Mouse (Mus musculus) naive thymus-derived CD4-positive, alpha-beta T cell, adult 2 months (primary cell): ENCODE measurements around the gene Tex52.
"Not testable (repeated sequence)": the region's sequence is repeated elsewhere in the genome, so short reads cannot be mapped to it uniquely, and the experiment has no call there.

Experiments
- DNase-seq: peaks from one replicate; pipeline ENCODE4 v3.0.0-alpha.2; 2011; ENCODE audit warnings: low read depth

The Tex52 gene

DNA sequence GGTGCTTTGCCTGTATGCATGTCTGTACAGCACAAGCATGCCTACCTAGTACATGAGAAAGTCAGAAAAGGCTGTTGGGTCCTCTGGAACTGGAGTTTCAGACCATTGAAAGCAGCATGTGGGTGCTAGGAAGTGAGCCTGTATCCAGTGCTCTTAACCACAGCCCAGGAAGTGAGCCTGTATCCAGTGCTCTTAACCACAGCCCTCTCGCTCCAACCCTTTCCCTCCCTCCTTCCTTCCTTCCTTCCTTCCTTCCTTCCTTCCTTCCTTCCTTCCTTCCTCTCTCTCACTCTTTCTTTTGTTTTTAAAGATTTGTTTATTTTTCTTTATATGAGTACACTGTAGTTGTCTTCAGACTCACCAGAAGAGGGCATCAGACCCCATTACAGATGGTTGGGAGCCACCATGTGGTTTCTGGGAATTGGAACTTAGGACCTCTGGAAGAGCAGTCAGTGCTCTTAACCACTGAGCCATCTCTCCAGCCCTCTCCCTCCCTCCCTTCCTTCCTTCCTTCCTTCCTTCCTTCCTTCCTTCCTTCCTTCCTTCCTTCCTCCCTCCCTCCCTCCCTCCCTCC, 5.4 kb downstream of the Tex52 start:
- DNase-seq: not testable (repeated sequence)

GRCm38 (mm10) chr6:128381254-128381653, 6.0 kb downstream of the Tex52 start:
- DNase-seq: no peak

DNA sequence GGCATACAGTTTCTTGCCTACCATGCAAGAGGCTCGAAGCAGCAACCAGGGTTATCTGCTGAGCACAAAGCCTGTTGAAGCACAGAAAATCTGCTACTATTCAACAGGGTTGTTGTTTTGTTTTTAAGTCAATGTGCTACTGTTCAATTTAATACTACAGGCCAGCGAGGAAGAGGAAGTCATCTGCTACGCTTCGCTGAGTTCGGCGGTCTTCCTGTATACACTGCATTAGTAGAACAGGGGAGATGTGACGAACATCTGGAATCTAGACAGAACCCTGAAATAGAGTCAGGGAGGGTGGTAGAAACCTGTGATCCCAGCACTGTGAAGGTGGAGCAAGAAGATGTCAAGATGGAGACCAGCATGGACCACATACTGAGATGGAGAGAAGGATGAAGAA, 8.5 kb downstream of the Tex52 start:
- no peak for DNase-seq

DNA sequence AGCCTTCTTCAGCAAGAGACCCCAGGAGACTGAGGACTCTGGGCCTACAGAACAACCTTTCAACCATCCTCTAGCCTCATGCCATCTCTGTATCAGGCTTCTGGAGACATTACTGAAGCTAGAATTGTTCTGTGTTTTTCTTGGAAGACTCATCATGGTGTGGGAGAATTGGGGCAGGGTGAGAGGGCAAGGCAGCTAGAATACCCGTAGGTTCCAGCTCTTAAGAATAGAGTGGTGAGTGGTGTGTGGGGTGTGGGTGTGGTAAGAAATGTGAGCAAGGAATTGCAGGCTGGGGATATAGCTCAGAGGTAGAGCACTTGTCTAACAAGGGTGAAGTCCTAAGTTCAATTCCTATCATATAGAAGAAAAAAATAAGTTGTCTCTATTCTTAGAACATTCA, 9.8 kb downstream of the Tex52 start:
- no peak for DNase-seq

DNA sequence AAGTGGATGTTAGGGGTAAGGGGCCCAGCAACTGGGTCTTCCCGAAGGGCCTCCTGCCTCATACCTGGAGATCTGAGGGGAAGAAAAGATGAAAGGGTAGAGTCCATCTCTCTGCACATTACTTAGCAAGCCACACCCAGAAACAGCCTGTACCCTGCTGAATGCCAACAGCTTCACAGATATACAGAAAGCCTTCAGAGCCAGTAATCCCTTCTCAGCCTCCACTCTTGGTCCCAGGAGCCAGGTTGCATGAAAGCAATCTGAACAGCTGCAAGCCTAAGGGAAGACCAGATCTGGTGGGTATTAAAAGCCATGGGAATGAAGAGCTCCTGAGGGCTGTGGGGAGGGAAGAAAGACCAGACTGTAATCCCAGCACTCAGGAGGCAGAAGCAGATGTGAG, 13.9 kb downstream of the Tex52 start:
- DNase-seq: no peak

DNA sequence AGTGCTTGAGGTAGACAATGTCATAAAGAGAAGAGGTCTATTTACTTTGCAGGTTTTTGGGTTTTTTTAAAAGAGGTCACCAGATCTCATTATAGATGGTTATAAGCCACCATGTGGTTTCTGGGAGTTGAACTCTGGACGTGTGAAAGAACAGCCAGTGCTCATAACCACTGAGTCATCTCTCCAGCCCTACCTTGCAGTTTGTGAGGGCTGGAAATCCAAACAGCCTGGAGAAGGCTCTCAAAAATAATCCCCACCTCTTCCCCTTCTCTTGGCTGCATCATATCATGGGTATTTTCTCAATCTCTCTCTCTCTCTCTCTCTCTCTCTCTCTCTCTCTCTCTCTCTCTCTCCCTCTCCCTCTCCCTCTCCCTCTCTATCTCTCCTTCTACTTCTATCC, 15.4 kb downstream of the Tex52 start:
- no peak for DNase-seq

- no peak for DNase-seq
Measured at GRCm38 (mm10) chr6:128397574-128398261, 22.5 kb downstream of the Tex52 start.

DNA sequence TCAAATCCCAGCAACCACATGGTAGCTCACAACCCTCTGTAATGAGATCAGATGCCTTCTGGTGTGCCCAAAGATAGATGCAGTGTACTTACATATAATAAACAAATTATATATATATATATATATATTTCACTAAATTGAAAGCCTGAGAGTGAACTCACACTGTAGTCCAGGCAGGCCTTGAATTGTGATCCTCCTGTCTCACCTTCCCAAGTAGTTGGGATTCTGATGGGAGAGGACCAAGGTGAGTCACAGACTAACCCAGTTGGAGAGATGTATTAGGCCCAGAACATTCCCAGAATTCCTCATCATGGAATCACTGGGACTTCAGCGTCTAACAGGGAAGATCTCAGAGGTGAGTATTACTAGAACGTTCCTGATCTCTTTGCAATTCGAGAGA, 23.7 kb downstream of the Tex52 start, which contains the start of gene Nrip2:
Gene Nrip2, plus strand, starts transcription at position 301 of the 400 bp plus-strand sequence.
- DNase-seq: no peak

DNA sequence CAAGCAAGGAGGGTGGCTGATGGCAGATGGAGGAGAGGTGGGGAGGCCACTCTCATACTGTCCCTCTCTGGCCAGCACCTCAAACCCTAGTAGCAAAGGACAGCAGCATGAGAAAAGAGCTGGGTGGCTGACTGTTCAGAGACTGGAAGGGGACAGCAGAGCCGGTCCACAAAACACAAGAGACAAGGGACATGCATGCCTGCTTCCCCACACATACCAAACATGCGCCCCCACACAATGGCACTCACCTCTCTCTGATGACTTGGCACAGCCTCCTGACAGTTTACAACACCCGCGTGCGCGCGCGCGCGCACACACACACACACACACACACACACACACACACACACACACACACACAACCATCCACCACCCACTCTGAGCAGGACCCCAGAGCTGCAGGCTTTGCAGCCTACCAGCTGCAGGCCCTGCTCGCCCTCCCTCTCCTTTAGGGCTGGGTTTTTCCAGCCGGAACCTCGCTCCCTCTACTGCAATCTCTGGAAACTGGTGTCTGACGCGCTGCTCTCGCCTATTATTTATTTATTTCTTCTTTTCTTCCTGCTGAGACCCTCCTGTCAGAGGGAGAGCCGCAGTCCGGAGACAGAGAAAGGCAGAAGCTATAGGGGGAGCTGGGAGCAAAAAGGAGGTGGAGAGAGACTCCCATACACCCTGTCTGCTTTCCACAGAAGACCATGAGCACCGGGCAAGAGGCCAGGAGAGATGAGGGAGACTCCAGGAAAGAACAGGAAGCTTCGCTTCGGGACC, 24.3 kb downstream of the Tex52 start:
- DNase-seq: no peak

- no peak for DNase-seq
Measured at GRCm38 (mm10) chr6:128404708-128405107, 29.5 kb downstream of the Tex52 start.

- no peak for DNase-seq
Measured at GRCm38 (mm10) chr6:128408544-128409125, 33.4 kb downstream of the Tex52 start.

- no peak for DNase-seq
Measured at GRCm38 (mm10) chr6:128410305-128410704, 35.0 kb downstream of the Tex52 start.

- DNase-seq: peak; percentile 83
Measured at GRCm38 (mm10) chr6:128411115-128411514, 35.9 kb downstream of the Tex52 start.

- DNase-seq: no peak
Measured at GRCm38 (mm10) chr6:128416169-128416568, 40.9 kb downstream of the Tex52 start.

GRCm38 (mm10) chr6:128418076-128418475, 42.8 kb downstream of the Tex52 start:
- no peak for DNase-seq

DNA sequence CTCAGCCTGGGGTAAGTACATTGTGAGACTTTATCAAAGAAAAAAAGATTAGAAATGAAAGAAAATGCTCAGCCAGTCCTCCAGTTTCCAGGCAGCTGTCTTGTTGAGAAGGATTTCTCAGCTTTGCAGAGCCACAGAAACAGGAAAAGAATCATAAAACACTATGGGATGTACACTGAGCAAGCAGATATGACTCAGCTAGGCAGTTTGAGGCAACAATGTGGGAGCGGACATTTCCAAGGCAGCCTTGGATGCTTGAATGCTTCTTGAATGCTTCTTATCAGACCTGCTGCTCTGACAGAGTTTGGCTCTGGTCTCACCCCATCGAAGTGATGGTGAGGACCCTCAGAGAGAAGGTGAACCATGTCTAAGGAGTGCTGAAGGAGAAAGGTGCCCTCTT, 45.8 kb downstream of the Tex52 start:
- DNase-seq: no peak

DNA sequence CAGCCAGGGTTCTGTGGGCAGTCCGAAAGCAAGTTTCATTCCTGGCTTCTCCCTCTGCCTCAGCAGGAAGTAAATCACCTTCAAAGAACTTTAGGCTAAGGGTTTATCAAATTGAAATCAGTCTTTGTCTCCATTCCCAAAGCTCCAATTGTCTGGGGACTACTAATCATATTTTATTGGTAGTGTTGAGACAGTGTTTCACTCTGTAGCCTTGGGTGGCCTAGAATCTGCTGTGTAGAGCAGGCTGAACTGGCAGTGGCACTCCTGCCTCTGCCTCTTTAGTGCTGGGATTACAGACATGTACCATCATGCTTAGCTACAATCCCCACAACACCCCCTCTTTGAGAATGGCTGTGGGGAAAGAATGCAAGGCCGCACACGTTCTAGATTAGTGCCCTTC, 46.2 kb downstream of the Tex52 start:
- DNase-seq: no peak

DNA sequence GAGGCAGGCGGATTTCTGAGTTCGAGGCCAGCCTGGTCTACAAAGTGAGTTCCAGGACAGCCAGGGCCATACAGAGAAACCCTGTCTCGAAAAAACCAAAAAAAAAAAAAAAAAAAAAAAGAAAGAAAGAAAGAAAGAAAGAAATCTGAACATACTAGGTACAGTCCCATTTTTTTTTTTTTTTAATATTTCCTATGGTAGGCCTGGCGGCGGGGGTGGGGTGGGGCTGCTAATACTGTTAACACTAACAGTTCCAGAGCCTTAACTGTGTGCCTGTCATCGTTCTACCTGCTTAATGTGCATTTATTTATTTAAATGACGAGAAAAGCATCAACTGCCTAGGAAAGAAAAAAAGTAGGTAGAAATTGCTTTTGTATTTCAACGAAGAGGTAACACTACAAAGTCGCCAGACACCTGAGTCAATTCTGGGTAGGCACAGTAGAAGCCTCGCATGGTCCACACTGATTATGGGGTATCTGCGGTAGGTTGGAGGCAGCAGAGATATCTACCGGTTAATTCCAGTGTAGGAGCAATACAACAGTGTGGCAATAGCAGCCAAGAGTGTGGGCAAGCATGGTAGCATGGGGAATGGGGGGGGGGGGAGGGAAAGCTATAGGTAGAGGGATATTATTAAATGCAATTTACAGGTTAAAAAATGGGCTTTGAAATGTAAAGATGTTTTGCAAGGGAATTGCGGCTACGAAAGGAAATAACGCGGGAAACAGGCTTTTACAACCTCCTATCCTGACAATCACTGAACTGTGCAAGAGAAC, 48.4 kb downstream of the Tex52 start:
- peak; percentile 34 for DNase-seq

- peak; percentile 99 for DNase-seq
Measured at GRCm38 (mm10) chr6:128424269-128425019, 49.2 kb downstream of the Tex52 start, which contains the start of gene Itfg2. Itfg2 (minus strand) TSS chr6:128424931.

DNA sequence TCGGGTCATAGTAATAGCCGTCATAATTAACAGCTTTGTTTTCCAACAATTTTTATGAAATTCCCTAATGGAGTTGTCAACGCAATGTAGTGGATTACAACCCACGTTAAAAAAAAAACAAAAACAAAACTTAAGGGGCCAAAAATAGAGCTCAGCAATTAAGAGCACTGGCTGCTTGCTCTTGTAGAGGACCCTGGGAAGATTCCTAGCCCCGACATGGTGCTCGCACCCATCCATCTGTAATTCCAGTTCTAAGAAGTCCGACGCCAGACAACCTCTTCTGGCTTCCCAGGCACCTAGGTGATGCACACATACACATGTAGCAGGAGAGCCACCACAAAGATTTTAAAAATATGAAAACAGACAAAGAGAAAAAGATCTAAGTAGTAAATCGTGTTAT, 49.8 kb downstream of the Tex52 start:
- no peak for DNase-seq

GRCm38 (mm10) chr6:128427571-128427970, 52.3 kb downstream of the Tex52 start:
- no peak for DNase-seq
